Mouse (Mus musculus) liver, embryonic 14.5 days (tissue): ENCODE results near the gene Csf3r. TPM values are rescaled to one million over a fixed set of nuclear protein-coding genes. Genes with fewer than 3 reads are reported as not detected.
"Not testable (repeated sequence)": the region's sequence is repeated elsewhere in the genome, so short reads cannot be mapped to it uniquely, and the experiment has no call there.

ENCODE experiments used
- ATAC-seq: fragments of 200-750 bp; cut with Nextera tagmentation; 2 replicates; pipeline ENCODE4 v1.8.0; 2017; ENCODE audit warnings: moderate number of reproducible peaks, mild to moderate bottlenecking, moderate library complexity; ENCODE audit not compliant: insufficient read depth
- DNase-seq, 3 experiments: peaks; one replicate each; pipeline ENCODE4 v3.0.0-alpha.2; 2012 to 2013; ENCODE audit warnings: low read depth in 3 of 3, low spot score in 3 of 3
- H3K27ac ChIP-seq: fragments of 300-500 bp; sonication (generic); 2 replicates; pipeline ENCODE4 v1.5.1; 2014; ENCODE audit warnings: moderate library complexity, mild to moderate bottlenecking, control low read depth, inconsistent platforms
- H3K27me3 ChIP-seq: fragments of 300-500 bp; sonication (generic); 2 replicates; pipeline ENCODE4 v1.6.1; 2014; ENCODE audit warnings: mild to moderate bottlenecking, low read length, moderate library complexity; ENCODE audit not compliant: control insufficient read depth, insufficient read depth
- H3K36me3 ChIP-seq: fragments of 300-500 bp; sonication (generic); replicated peaks from 2 replicates; pipeline ENCODE4 v1.6.1; 2014; ENCODE audit warnings: low read depth; ENCODE audit not compliant: control insufficient read depth, insufficient read depth
- H3K4me1 ChIP-seq, 2 experiments: fragments of 200-500 bp in 1 of 2; fragments of 300-500 bp in 1 of 2; sonication (generic) in 1 of 2; replicated peaks; 2 replicates each; pipeline ENCODE4 v1.6.1; 2012 to 2014; ENCODE audit warnings: antibody characterized with exemption in 1 of 2, inconsistent platforms in 1 of 2, low read length in 1 of 2; ENCODE audit not compliant: control insufficient read depth in 2 of 2, insufficient read depth in 2 of 2
- H3K4me2 ChIP-seq: fragments of 300-500 bp; sonication (generic); 2 replicates; pipeline ENCODE4 v1.6.1; 2014; ENCODE audit warnings: low read depth, mild to moderate bottlenecking, control low read depth, moderate library complexity
- H3K4me3 ChIP-seq, 2 experiments: fragments of 200-500 bp in 1 of 2; fragments of 300-500 bp in 1 of 2; sonication (generic) in 1 of 2; 2 replicates each; pipeline ENCODE4 v1.5.1; 2012 to 2014; ENCODE audit warnings: low read depth in 2 of 2, low read length in 2 of 2, mild to moderate bottlenecking in 2 of 2, control low read depth in 1 of 2, inconsistent platforms in 1 of 2, moderate library complexity in 1 of 2; ENCODE audit not compliant: insufficient read depth in 1 of 2
- H3K9ac ChIP-seq: fragments of 300-500 bp; sonication (generic); replicated peaks from 2 replicates; pipeline ENCODE4 v1.6.1; 2014; ENCODE audit warnings: mild to moderate bottlenecking, control low read depth, moderate library complexity
- H3K9me3 ChIP-seq: fragments of 300-500 bp; sonication (generic); 2 replicates; pipeline ENCODE4 v1.6.1; 2016; ENCODE audit warnings: low read length, mixed read lengths; ENCODE audit not compliant: control insufficient read depth
- CTCF ChIP-seq: IDR thresholded peaks from 2 replicates; pipeline ENCODE4 v1.5.1; 2016; ENCODE audit warnings: antibody characterized with exemption, low read depth, control low read depth
- EP300 ChIP-seq: IDR thresholded peaks from 2 replicates; pipeline ENCODE4 v1.6.1; 2016; ENCODE audit warnings: antibody characterized with exemption, low read depth
- WGBS: fragments of 180-500 bp; shearing (Covaris S2); extraction: QIAGEN DNeasy Blood & Tissue Kit; methylation state at CpG from one replicate; pipeline ENCODE4 v1.1.7; 2014; ENCODE audit not compliant: insufficient replicate concordance; 5-methylcytosine and 5-hydroxymethylcytosine counted together
- polyA plus RNA-seq, 2 experiments: library from polyadenylated mRNA; depleted of rRNA in 1 of 2; stranded (reverse) in 1 of 2; unstranded in 1 of 2; fragments of >200 nt; fragmentation: Nextera tagmentation in 1 of 2; extraction: Ambion mirVana in 1 of 2; gene quantifications; 2 replicates each; pipeline versions ENCODE4 v1.2.1 to v1.2.3; 2012 to 2014

The Csf3r gene
- polyA plus RNA-seq (2012; rRNA removed) (3.1 and 3.6 TPM in 2 replicates), polyA plus RNA-seq (2014; fragmentation: Nextera tagmentation; extraction: Ambion mirVana) (2.1 and 2.7 TPM in 2 replicates)

DNA sequence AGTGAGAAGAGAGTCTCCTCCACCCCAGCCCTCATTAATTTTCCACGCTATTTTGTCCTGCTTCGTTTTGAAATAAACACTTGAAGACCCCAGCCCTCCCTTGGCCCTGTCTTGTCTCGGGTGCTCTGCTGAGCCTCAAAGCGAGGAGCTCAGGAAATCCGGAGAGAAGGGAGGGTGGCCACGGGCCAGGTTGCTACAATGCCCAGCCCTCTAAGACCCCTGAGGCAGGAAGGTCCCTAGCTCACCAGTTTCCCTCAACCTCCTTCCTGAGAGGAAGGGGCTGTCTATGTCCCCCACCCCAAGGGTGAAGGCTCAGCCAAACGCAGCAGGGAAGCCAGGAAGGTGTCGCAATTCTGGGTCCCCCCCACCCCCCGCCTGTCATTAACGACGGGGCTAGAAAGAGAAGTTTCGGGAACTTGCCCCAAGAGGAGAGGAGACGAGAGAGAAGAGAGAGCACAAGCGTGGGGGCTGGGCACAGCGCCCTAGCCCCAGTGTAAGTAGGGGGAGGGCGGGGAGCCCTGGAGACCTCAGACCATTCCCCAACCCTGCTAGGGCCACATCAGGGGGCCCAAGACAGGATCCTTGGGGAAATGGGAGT, at the start of gene Csf3r:
Gene Csf3r, plus strand, starts transcription at position 248 of the 598 bp plus-strand sequence.
- H3K27me3 ChIP-seq: no peaks in the 10 kb centered on the region

DNA sequence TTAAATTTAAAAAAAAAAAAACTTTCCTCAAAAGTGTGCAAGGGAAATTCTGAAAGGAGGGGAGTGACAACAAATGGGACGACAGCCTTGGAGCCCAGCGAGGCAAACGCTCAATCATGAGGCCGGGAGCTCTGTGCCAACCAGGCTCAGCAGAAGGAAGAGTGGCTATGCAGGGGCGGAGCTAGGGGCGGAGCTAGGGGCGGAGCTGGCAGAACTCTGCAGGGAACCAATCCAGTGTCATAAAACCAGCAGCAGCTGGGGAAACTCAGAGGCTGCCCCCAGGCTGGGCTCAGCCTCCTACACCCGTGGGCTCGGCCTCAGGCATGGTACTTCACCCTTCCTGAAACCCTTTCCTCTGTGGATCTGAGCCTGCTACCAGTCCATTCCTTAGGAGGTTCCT, 46.6 kb upstream of the Csf3r start:
- H3K27ac ChIP-seq: no peak overlapping the region
- H3K9me3 ChIP-seq: no peaks in the 10 kb centered on the region
- no peak overlapping the region for H3K4me3 ChIP-seq
- DNase-seq (no peak), ATAC-seq (no peak)
- no peaks in the 10 kb centered on the region for H3K27me3 ChIP-seq
- H3K4me1 ChIP-seq: no peaks in the 10 kb centered on the region
- TF ChIP-seq EP300 (no peak), CTCF (no peak)
- 44% methylated on average over 9 of the region's 9 CpGs for WGBS
- H3K9ac ChIP-seq: no peak overlapping the region
- H3K36me3 ChIP-seq: no peaks in the 10 kb centered on the region
- H3K4me2 ChIP-seq: no peak overlapping the region

More for the DNA sequence above, at the start of gene Csf3r:
- Histone ChIP-seq H3K4me2 (peak within 1 kb of the TSS; percentile 20; the same call in 1 of the 2 replicates), H3K36me3 (no peaks in the 10 kb centered on the region), H3K4me1 (peaks cover 0 to 11% of the 10 kb centered on the region in 2 experiments; a peak in 2 of 4 replicates), H3K27ac (no peak within 1 kb of the TSS), H3K9ac (no peak within 1 kb of the TSS), H3K4me3 (peak within 1 kb of the TSS in 1 of 2 experiments; percentile 28; a peak in 2 of 4 replicates), H3K9me3 (no peaks in the 10 kb centered on the region)
- 4% methylated on average over 16 of the region's 16 CpGs for WGBS
- no peak for TF ChIP-seq EP300
- TF ChIP-seq CTCF: no peak
- no peak for ATAC-seq
- DNase-seq: no peak

DNA sequence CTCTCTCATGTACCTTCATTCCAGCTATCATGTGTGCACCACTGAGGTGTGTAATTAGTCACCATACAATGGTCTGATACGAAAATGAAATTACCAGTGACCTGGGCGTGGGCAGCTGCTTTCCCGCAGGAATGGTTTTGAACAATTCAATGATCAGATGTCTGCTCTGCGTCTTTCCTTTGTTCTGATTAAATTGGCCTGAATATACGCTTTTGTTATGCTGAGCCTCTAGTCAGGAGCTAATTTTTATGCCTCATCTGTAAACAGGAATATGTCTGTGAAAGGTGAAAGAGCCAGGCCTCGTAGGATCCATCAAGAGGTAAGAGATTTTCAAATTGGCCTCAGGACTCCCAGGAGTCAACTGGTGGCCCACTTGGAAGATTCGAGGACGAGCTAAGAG, 41.1 kb upstream of the Csf3r start:
- Histone ChIP-seq H3K27ac (no peak overlapping the region), H3K36me3 (no peaks in the 10 kb centered on the region), H3K9ac (no peak overlapping the region), H3K27me3 (no peaks in the 10 kb centered on the region), H3K4me2 (no peak overlapping the region), H3K4me3 (no peak overlapping the region), H3K9me3 (no peaks in the 10 kb centered on the region), H3K4me1 (no peaks in the 10 kb centered on the region)
- no peak for TF ChIP-seq CTCF
- no peak for TF ChIP-seq EP300
- no peak for DNase-seq
- no peak for ATAC-seq
- 61% methylated on average over 8 of the region's 8 CpGs for WGBS

DNA sequence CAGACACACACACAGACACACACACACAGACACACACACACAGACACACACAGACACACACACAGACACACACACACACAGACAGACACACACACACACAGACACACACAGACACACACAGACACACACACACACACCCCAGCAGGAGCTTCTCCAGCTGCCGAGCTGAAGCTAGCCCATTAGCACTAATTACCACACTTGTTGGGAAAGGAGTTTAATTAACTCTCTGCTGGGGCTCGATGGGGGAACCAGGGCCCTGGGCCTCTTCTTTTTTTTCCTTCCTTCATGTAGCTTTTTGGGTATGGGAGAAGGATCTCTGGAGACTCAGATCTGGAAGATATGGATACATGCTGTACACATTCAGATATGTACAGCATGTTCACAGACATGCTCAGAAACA, 38.6 kb upstream of the Csf3r start:
- 38% methylated on average over 2 of the region's 2 CpGs for WGBS
- H3K4me3 ChIP-seq, H3K27ac ChIP-seq, ATAC-seq, DNase-seq, H3K27me3 ChIP-seq, H3K9me3 ChIP-seq, H3K36me3 ChIP-seq, H3K4me2 ChIP-seq, H3K9ac ChIP-seq, H3K4me1 ChIP-seq: not testable (repeated sequence)

DNA sequence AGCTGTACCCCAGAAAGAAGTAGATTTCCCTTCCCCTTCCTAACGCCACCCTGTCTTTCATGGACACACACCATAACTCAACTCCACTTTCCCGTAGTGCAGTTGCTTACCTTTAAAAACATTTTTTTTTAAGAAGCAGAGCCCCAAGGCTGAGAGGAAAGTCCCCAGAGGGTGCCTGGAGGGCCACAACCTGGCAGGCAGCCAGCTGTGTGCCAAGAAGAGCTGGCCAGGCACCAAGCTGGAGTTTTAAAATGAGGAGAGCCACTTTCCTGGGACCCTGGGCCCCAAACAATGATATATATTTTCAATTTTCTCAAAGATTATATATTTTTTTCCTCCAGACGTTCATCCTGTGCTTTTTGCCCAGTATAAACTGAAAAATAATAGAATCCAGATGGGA, 37.3 kb upstream of the Csf3r start:
- ATAC-seq (no peak), DNase-seq (no peak)
- Histone ChIP-seq H3K4me1 (no peaks in the 10 kb centered on the region), H3K27ac (no peak overlapping the region), H3K4me2 (no peak overlapping the region), H3K36me3 (no peaks in the 10 kb centered on the region), H3K4me3 (no peak overlapping the region), H3K9ac (no peak overlapping the region), H3K27me3 (no peaks in the 10 kb centered on the region), H3K9me3 (no peaks in the 10 kb centered on the region)
- no peak for TF ChIP-seq CTCF
- no peak for TF ChIP-seq EP300
- 47% methylated on average over 3 of the region's 3 CpGs for WGBS
